Mouse (Mus musculus): ENCODE data around the gene Omg.

The Omg gene

DNA sequence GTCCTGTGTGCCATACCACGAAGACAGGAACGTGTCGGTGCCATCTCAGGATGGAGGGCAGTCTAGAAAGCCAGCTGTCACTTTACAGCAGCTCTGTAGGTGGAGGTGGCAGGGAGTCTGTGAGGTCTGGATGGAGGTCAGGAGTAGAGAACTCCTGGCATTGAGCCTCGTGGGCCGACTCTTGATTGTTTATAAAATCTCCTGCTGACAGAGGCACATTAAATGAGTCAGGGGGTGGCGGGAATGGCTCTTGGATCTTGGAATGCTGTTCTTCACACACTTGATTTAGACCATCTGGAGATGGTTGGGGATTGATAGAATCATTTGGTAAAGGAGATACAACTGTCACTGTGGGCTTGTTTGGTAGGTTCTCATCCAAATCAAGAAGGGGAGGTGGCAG lies 11.4 kb upstream of the Omg start:
- DNase-seq: no peak

DNA sequence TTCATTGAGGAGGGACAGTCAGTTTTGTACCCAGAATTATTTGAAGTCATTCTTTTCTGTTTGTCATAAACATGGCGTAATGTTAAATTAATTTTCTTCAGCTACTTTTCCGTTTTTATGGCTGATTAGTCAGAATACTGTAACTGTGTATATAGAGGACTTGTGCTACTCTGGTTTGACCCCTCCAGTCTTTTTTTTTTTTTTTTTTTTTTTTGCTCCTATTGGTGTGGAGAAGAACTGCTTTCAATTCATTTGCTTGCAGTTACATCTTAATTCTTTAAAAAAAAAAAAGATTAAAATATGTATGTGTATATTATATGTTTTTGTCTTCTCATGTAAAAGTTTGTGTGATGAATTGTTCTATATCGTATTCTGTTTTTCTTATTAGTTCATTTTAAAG lies 8.1 kb upstream of the Omg start:
- DNase-seq: no peak

DNA sequence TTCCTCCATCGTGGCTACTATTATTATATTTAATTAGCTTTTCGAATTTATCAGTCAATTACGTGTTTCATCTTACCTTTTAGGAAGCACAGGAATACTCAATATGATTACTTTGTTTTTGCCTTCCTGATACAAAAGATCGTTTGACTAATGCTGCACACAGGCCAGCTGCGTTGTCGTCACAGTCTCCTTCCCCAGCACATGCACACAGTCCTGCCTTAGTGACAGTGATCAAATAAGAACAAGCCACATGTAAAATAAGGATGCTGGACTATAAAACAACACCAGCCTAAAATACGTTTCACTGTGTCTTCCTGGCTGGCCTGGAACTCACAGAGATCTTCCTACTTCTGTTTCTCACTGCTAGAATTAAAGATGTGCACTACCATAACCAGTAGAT lies 622 bp upstream of the Omg start:
- no peak for DNase-seq

DNA sequence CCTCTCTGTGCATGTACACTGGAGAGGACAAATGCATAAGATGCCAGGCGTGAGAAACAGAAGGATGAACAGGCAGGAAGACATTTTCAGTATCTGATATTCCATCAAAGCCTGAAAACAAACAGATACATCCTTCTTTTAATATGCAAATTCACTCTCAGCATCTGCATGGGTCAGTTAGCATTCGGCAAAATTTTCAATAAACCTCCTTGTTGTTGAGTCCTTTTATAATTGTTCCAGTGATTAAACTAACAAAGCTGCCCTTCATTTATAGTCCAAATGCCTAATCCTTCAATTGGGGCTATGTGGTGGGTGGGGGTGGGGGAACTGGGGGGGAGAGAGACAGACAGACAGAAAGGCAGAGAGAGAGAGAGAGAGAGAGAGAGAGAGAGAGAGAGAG lies 967 bp downstream of the Omg start:
- DNase-seq: no peak

DNA sequence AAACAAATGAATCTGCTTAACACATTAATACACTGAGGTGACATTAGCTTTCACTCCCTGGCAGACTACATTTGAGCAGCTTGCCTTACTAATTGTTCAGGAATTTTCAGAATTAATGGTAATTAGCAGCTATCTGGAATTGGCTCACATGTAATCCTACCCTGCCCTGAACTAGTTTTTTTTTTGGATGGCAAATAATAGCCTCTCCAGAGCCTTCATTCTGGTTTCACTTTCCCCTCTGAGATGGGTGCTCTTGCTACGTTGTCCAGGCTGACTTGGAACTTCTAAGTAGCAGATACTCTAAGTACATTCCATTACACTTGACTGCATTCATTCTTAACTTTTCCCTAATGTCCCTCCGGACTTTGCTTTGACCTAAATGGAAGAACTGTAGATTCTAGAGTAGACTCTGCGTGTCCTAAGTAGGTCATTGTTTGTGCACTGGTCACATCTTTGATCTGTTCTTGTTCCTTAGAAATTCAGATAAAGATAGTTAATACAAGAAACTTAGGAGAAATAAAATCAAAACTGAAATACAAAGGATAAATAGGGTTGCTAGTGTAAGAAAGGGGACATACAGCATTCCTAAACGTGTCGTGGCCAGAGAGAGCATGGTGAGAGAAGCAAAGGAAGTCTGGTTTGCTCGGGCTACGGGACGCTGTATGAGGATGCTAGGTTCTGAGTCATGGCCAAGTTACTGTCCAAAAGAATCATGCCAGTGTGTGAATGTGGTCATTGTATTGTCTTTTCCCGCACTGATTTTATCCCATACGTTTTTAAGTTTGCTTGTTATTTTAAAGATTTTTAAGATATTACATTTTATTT lies 8.7 kb downstream of the Omg start:
- DNase-seq: no peak

DNA sequence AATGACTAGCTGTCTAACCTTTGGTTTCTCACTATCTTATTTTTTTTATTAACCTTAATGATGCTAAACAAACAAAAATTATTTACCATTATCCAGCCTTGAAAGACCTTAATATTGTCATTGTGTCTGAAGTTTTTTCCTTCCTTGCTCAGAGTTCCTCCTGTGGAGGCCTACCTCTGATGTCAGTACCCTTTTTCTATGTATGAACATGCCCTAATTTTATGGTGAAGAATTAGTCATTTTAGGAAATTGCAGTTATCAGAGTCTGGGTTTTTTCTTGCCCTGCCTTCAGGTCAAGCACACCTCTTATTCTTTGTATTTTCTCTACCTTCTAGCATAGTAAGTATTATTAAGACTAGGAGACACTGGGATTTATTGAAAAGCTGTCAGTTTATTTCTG lies 19.2 kb downstream of the Omg start:
- DNase-seq: no peak

DNA sequence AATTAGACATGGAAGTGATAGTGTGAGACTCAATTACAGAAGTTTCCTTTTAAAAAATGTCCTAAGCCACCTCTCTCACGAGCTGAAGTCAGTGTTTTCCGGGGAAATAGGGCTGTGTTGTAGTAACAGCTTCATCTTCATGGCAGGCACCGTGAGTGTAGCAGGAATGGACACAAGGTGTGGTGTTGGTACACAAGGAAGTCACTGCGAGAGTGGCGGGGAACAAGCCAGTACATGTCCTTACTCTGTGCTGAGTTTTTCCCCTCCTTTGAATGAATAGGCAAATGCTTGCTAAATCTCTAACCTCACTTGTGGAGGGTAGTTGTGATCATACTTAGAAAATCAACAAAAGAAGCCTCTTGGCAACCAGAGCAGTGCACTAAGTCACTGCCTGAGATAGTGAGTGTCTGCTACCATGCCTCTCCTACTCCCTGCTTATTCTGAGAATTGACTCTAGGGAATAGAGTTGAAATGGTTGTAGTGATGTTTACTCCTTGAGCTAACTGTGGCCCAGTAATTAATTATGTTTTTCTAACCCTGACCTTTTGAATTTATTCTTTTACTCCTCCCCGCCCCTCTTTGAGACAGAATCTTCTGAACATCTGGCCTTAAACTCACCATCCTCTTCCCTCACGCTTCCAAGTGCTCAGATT lies 19.9 kb downstream of the Omg start:
- no peak for DNase-seq

DNA sequence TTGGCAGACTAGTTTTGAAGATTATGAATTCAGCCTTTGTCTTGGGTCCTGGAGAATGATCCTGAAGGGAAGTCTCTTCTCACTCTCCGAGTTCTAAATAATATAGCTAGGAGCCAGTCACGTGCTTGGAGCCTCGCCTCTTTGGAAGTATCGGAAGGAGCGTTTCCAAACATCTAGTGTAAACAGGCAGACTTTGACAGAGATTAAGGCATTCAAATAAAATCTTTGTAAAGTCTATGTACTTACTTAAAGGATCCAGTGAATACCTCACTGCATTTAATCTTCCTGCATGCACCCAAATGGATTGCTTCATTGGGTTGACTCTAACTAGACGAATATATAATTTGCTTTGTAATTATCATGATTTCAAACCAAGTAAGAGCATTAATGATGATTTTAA lies 20.5 kb downstream of the Omg start:
- no peak for DNase-seq

DNA sequence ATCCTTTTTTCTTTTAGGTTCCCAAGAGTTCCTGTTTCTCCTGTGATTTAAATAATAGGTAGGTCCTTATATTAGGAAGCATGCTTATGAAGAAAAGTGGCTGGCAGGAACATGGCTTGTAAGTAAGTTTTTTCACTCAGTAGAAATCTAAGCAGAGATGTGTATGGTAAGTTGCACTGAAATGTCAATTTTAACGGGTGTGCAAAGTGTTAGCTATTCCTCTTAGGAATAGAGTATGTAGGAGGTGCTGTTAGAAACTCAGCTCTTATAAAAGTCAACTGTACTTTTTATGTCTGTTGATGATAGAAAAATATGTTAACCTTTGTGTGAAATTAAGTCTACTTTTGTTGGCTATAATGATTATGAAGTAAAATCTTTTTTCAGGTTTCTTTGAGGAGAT lies 35.8 kb downstream of the Omg start:
- DNase-seq: no peak

DNA sequence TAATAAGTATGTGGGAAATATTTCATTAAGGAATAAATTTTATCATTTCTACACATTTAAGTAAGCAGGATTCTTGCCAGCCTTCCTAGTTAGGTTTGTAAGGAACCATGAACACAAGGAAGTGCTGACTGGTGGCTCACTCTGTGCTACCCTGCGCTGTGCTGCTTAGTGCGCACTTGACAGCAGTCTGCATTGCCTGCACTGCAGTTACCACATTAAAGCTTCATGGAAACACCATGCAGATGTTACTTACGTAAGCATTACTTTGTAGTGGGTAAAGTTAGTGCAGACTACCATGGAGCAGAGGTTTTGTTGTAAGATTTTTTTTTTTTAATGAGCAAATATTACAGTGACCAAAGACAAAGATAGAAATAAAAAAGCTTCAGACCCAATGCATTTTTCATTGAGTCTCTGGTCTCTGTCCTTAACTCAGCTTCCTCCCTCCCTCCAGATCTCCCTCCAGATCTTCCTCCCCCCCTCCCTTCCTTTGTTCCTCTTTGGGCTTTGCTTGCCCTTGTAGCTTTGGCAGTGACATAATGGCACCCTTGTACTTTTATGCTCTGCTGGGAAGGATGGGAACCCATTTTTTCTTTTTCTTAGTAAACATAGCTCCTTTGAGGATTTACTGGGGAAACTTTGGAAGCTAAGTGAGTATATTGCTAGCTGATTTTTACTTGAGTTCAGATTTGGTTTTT lies 43.0 kb downstream of the Omg start:
- peak; percentile 49 to 65 for DNase-seq

DNA sequence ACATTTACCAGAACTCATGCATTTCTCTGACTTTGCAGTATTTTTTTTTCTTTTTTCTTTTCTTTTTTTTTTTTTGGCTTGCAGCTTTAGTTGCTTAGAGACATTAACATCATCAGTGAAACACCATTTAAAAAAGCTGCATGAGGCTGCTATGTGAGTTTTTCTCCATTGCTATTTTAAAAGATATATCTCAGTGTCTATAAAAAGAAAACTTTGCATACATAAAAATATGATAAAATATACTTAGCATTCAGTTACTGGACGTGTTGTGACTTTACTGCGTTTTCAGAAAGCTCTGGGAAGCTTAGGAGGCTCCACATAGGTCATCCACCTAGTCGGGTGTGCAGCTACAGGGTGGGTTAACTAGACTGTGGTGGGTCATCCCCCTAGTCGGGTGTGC lies 44.0 kb downstream of the Omg start:
- DNase-seq: no peak

DNA sequence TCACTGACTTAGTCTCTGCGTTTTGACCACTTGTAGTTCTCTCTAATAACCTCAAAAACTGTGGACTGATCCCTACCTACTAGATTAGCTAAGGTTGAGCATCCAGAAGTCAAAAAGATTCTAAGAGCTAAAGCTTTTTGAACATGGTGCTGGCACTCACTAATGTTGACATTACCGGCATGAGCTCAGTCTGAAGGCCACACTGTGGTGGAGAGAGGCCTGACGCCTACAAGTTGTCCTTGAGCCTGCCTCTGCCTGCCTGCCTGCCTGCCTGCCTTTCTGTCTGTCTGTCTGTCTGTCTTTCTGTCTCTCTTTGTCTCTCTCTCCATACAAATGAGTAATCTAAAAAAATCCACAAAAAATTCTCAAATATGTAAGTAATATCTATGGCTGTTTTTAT lies 46.0 kb downstream of the Omg start:
- DNase-seq: no peak

DNA sequence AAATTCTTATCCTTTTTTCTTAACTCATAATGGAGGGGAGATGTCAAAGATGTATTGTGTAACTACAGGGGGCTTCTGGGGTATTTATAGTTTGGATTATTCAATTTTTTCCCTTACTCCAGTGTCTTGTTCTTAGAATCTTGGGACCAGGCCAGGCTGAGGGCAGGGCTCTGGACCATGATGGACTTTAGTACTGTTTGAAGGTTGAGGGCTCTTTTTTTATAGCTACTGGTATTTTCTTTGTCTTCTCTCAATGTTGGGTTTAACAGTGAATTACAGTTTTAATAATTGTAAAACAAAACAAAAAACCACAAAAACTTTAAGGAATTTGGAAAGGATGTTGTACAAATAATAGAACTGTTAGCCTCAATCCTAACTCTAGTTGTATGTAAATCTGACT lies 50.9 kb downstream of the Omg start:
- DNase-seq: no peak

All from thymus, postnatal 36 days (tissue).